Mouse (Mus musculus) CH12.LX (cell line): Measurements from ENCODE around the gene Slc5a10. TPM values are rescaled to one million over a fixed set of nuclear protein-coding genes. Genes with fewer than 3 reads are reported as not detected.

Experiments
- DNase-seq: peaks from one replicate; pipeline ENCODE4 v3.0.0-alpha.2; 2013; ENCODE audit errors: extremely low read depth
- H3K27ac ChIP-seq: 2 replicates; pipeline ENCODE4 v1.5.1; 2012; ENCODE audit warnings: low read depth, mild to moderate bottlenecking, control low read depth, moderate library complexity; ENCODE audit not compliant: insufficient read depth
- H3K27me3 ChIP-seq: replicated peaks from 2 replicates; pipeline ENCODE3; 2012; ENCODE audit warnings: inconsistent platforms
- H3K36me3 ChIP-seq, 2 experiments: replicated peaks in 1 of 2; 2 replicates each; pipeline versions ENCODE3 to v1.6.1; 2012; ENCODE audit warnings: inconsistent platforms in 1 of 2, low read length in 1 of 2, mild to moderate bottlenecking in 1 of 2, mixed read lengths in 1 of 2, moderate library complexity in 1 of 2; ENCODE audit not compliant: control insufficient read depth in 1 of 2, insufficient read depth in 1 of 2
- H3K4me1 ChIP-seq, 2 experiments: 2 replicates each; pipeline ENCODE4 v1.6.1; 2012; ENCODE audit warnings: inconsistent platforms in 1 of 2, moderate library complexity in 1 of 2; ENCODE audit not compliant: insufficient read depth in 2 of 2, control insufficient read depth in 1 of 2
- H3K4me2 ChIP-seq: 2 replicates; pipeline ENCODE4 v1.6.1; 2012; ENCODE audit warnings: low read depth, mild to moderate bottlenecking, control low read depth; ENCODE audit not compliant: poor library complexity, insufficient read depth, severe bottlenecking
- H3K4me3 ChIP-seq, 3 experiments: fragments of 150-350 bp in 1 of 3; sonication (generic) in 1 of 3; replicated peaks in 1 of 3; 2 replicates each; pipeline versions ENCODE3 to v1.5.1; 2011 to 2012; ENCODE audit warnings: low read depth in 2 of 3, low read length in 2 of 3, mild to moderate bottlenecking in 2 of 3, moderate library complexity in 2 of 3, control low read depth in 1 of 3, improper control_type of control experiment in 1 of 3, inconsistent platforms in 1 of 3, mixed read lengths in 1 of 3; ENCODE audit not compliant: poor library complexity in 1 of 3
- H3K79me2 ChIP-seq: replicated peaks from 2 replicates; pipeline ENCODE4 v1.6.1; 2012; ENCODE audit warnings: mild to moderate bottlenecking, moderate library complexity; ENCODE audit not compliant: control insufficient read depth, poor library complexity, insufficient read depth, severe bottlenecking; ENCODE audit errors: extremely low read depth
- H3K9ac ChIP-seq: 2 replicates; pipeline ENCODE4 v1.6.1; 2012; ENCODE audit warnings: low read depth, mild to moderate bottlenecking, control low read depth, moderate library complexity; ENCODE audit not compliant: insufficient read depth
- H3K9me3 ChIP-seq: replicated peaks from 2 replicates; pipeline ENCODE3; 2012; ENCODE audit warnings: low read length, inconsistent platforms, mixed read lengths
- CTCF ChIP-seq, 2 experiments: IDR thresholded peaks in 1 of 2; conservative IDR thresholded peaks in 1 of 2; 2 replicates each; pipeline ENCODE4 v1.5.1; 2011 to 2012; ENCODE audit warnings: low read depth in 2 of 2, low read length in 2 of 2, improper control_type of control experiment in 1 of 2, inconsistent platforms in 1 of 2, mild to moderate bottlenecking in 1 of 2, moderate library complexity in 1 of 2
- E2F4 ChIP-seq: IDR thresholded peaks from 2 replicates; pipeline ENCODE4 v1.6.1; 2011; ENCODE audit warnings: low read depth, low read length, improper control_type of control experiment; ENCODE audit not compliant: insufficient replicate concordance
- EP300 ChIP-seq: IDR thresholded peaks from 2 replicates; pipeline ENCODE4 v1.6.1; 2011; ENCODE audit warnings: low read length, improper control_type of control experiment
- IRF4 ChIP-seq: IDR thresholded peaks from 2 replicates; pipeline ENCODE4 v1.6.1; 2014; ENCODE audit warnings: low read depth, mild to moderate bottlenecking, inconsistent platforms, low read length, improper control_type of control experiment
- JUN ChIP-seq: IDR thresholded peaks from 2 replicates; pipeline ENCODE4 v1.6.1; 2011; ENCODE audit warnings: low read depth, mild to moderate bottlenecking, low read length, improper control_type of control experiment, moderate library complexity; ENCODE audit not compliant: insufficient read depth
- JUND ChIP-seq: conservative IDR thresholded peaks from 2 replicates; pipeline ENCODE4 v1.6.1; 2011; ENCODE audit warnings: low read depth, low read length, improper control_type of control experiment
- KAT2A ChIP-seq: IDR thresholded peaks from 2 replicates; pipeline ENCODE4 v1.6.1; 2012; ENCODE audit warnings: low read length, improper control_type of control experiment, inconsistent platforms; ENCODE audit not compliant: insufficient replicate concordance
- MAX ChIP-seq: IDR thresholded peaks from 2 replicates; pipeline ENCODE4 v1.6.1; 2011; ENCODE audit warnings: low read length, improper control_type of control experiment
- MAZ ChIP-seq: IDR thresholded peaks from 2 replicates; pipeline ENCODE4 v1.6.1; 2012; ENCODE audit warnings: low read depth, mild to moderate bottlenecking, inconsistent platforms, low read length, improper control_type of control experiment, moderate library complexity
- MYC ChIP-seq: IDR thresholded peaks from 2 replicates; pipeline ENCODE4 v1.6.1; 2011; ENCODE audit warnings: low read depth, mild to moderate bottlenecking, improper control_type of control experiment, low read length
- NRF1 ChIP-seq: IDR thresholded peaks from 2 replicates; pipeline ENCODE4 v1.6.1; 2014; ENCODE audit warnings: low read depth, mild to moderate bottlenecking, inconsistent platforms, low read length, improper control_type of control experiment, moderate library complexity
- POLR2AphosphoS2 ChIP-seq: IDR thresholded peaks from 2 replicates; pipeline ENCODE4 v1.6.1; 2011; ENCODE audit warnings: low read depth, low read length, improper control_type of control experiment
- RAD21 ChIP-seq: IDR thresholded peaks from 2 replicates; pipeline ENCODE4 v1.6.1; 2011; ENCODE audit warnings: low read depth, mild to moderate bottlenecking, low read length, improper control_type of control experiment, moderate library complexity
- SMC3 ChIP-seq: IDR thresholded peaks from 2 replicates; pipeline ENCODE4 v1.6.1; 2011; ENCODE audit warnings: low read depth, low read length, improper control_type of control experiment
- TCF12 ChIP-seq: IDR thresholded peaks from 2 replicates; pipeline ENCODE4 v1.6.1; 2014; ENCODE audit warnings: low read depth, mild to moderate bottlenecking, inconsistent platforms, low read length, improper control_type of control experiment
- ZC3H11A ChIP-seq: IDR thresholded peaks from 2 replicates; pipeline ENCODE4 v1.6.1; 2012; ENCODE audit warnings: low read depth, mild to moderate bottlenecking, inconsistent platforms, low read length, improper control_type of control experiment
- ZKSCAN1 ChIP-seq: IDR thresholded peaks from 2 replicates; pipeline ENCODE4 v1.6.1; 2012; ENCODE audit warnings: low read depth, inconsistent platforms, low read length, improper control_type of control experiment, borderline replicate concordance
- dilution Hi-C: fragments of 300-500 bp; cut with MboI; formaldehyde crosslinking; loops from 2 replicates; pipeline ENCODE4 v1.14.3; 2020; ENCODE audit warnings: low sequenced_read_pairs; ENCODE audit not compliant: extremely low pct_unique_long_range_greater_than_20kb, extremely low pct_ligation_motif_present
- in situ Hi-C: fragments of 300-500 bp; cut with MboI; formaldehyde crosslinking; loops from 3 replicates; pipeline ENCODE4 v1.14.3; 2019; ENCODE audit warnings: low sequenced_read_pairs, low pct_ligation_motif_present, low pct_unique_long_range_greater_than_20kb, mixed read lengths
- polyA plus RNA-seq: library from polyadenylated mRNA; unstranded; fragments of >175 nt; gene quantifications from 2 replicates; pipeline ENCODE4 v1.2.1, GENCODE M21; 2012; ENCODE audit warnings: low read depth; ENCODE audit not compliant: insufficient read length
- total RNA-seq, 2 experiments: library from RNA; depleted of rRNA; stranded (reverse); fragments of 300-350 nt in 1 of 2; fragments of >200 nt in 1 of 2; gene quantifications; 2 replicates each; pipeline ENCODE4 v1.2.3; 2012 to 2014

The Slc5a10 gene
- total and polyA plus RNA-seq, 3 experiments = 0.70 to 1.6 (median 1.4) TPM

DNA sequence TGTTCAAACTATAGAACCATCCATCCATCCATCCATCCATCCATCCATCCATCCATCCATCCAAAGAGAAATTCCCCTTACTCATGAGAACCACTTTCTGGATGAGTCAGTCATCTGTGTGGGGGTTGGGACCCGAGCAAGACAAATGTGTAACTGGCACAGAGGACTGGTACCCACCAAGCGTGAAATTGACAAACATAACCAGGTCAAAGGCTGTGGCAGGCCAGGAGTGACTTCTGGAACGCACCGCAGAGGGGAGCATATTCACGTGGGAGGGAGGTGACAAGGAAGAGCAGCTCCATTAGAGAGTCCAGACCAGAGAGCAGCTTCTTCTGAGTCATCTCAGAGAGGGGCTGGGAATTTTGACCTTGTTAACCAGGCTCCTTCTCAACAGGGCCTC lies 1.5 kb upstream of the Slc5a10 start:
- H3K36me3 ChIP-seq = peaks cover 2 to 29% of the 10 kb centered on the region in 2 experiments
- H3K9me3 ChIP-seq = no peaks in the 10 kb centered on the region
- in situ Hi-C loops = loop anchor here (10.0 kb wide), 1 partner anchor 367 kb away; no protein-coding TSS in a partner anchor
- H3K4me1 ChIP-seq = peaks cover 0 to 7% of the 10 kb centered on the region in 2 experiments; a peak in 1 of 4 replicates
- no peak for TF ChIP-seq NRF1
- TF ChIP-seq MAZ = no peak
- TF ChIP-seq MAX = no peak
- no peak for TF ChIP-seq POLR2AphosphoS2
- TF ChIP-seq IRF4 = no peak
- no peak for TF ChIP-seq CTCF (conservative IDR thresholded peaks at IDR 0.05 in 1 of 2, IDR thresholded peaks at IDR 0.05 in 1 of 2; ENCODE audit: low read depth in 2 of 2, low read length in 2 of 2)
- no peak for TF ChIP-seq EP300
- no peak for TF ChIP-seq JUND
- no peak for TF ChIP-seq MYC
- TF ChIP-seq JUN = no peak
- no peak for TF ChIP-seq E2F4
- no peak for TF ChIP-seq ZKSCAN1
- TF ChIP-seq TCF12 = no peak
- TF ChIP-seq KAT2A = no peak
- TF ChIP-seq ZC3H11A = no peak
- no peak for TF ChIP-seq SMC3
- H3K9ac ChIP-seq = no peak overlapping the region
- dilution Hi-C loops = no loop called here
- no peaks in the 10 kb centered on the region for H3K79me2 ChIP-seq
- H3K4me3 ChIP-seq = no peak overlapping the region
- DNase-seq = no peak
- H3K27me3 ChIP-seq = no peaks in the 10 kb centered on the region
- no peak overlapping the region for H3K27ac ChIP-seq
- H3K4me2 ChIP-seq = no peak overlapping the region

DNA sequence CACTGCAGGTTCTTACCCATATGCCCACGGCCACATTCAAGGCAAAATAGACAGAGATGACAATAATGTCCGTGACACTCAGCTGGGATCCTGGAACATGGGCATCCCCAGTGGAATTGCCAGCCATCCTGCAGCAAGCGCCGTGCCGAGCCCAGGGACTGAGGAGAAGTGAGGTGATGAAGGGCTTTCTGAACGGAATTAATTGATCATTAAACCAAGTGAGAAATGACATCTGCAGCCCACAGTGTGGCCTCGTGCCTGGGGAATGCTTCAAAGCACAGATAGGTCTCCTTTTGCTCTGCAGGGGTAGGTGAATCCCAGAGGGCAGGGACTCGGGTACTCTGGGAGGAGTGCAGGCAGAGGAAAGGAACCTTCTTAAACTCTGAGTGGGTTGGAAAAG lies 800 bp downstream of the Slc5a10 start:
- Histone ChIP-seq H3K4me1 (peaks cover 0 to 11% of the 10 kb centered on the region in 2 experiments; a peak in 2 of 4 replicates), H3K9me3 (no peaks in the 10 kb centered on the region)
- no peak for TF ChIP-seq RAD21
- TF ChIP-seq, all 38 proteins: peak for 0
- Histone ChIP-seq H3K36me3 (peaks cover 0 to 6% of the 10 kb centered on the region in 2 experiments), H3K4me2 (no peak overlapping the region), H3K4me3 (no peak overlapping the region), H3K9ac (no peak overlapping the region), H3K27ac (no peak overlapping the region), H3K27me3 (no peaks in the 10 kb centered on the region), H3K79me2 (no peaks in the 10 kb centered on the region)
- no peak for DNase-seq
- in situ Hi-C loops = loop anchor here (5.0 to 10.0 kb wide), 4 partner anchors 98 to 365 kb away; partner anchors contain the start of gene B9d1
- dilution Hi-C loops = no loop called here
